Mouse (Mus musculus) stomach, postnatal 0 days (tissue): Measurements from ENCODE around the gene Olfr571. TPM values are rescaled to one million over a fixed set of nuclear protein-coding genes. Genes with fewer than 3 reads are reported as not detected.

Source experiments
- ATAC-seq: fragments of 200-750 bp; cut with Nextera tagmentation; 2 replicates; pipeline ENCODE4 v1.8.0; 2017; ENCODE audit not compliant: low FRiP score, low TSS enrichment
- DNase-seq: peaks from one replicate; pipeline ENCODE4 v3.0.0-alpha.2; 2016; ENCODE audit warnings: low spot score
- H3K27ac ChIP-seq: fragments of 300-500 bp; sonication (generic); replicated peaks from 2 replicates; pipeline ENCODE4 v1.5.1; 2014; ENCODE audit warnings: mild to moderate bottlenecking, control low read depth
- H3K27me3 ChIP-seq: fragments of 300-500 bp; sonication (generic); 2 replicates; pipeline ENCODE4 v1.6.1; 2014; ENCODE audit warnings: low read length; ENCODE audit not compliant: control insufficient read depth, insufficient read depth
- H3K36me3 ChIP-seq: fragments of 300-500 bp; sonication (generic); 2 replicates; pipeline ENCODE4 v1.6.1; 2014; ENCODE audit warnings: low read length, mixed read lengths; ENCODE audit not compliant: control insufficient read depth, insufficient read depth
- H3K4me1 ChIP-seq: fragments of 300-500 bp; sonication (generic); replicated peaks from 2 replicates; pipeline ENCODE4 v1.6.1; 2014; ENCODE audit warnings: antibody characterized with exemption; ENCODE audit not compliant: control insufficient read depth, insufficient read depth
- H3K4me2 ChIP-seq: fragments of 300-500 bp; sonication (generic); replicated peaks from 2 replicates; pipeline ENCODE4 v1.6.1; 2014; ENCODE audit warnings: low read depth, mild to moderate bottlenecking, control low read depth, moderate library complexity
- H3K4me3 ChIP-seq: fragments of 300-500 bp; sonication (generic); 2 replicates; pipeline ENCODE4 v1.5.1; 2014; ENCODE audit warnings: low read depth, low read length, control low read depth
- H3K9ac ChIP-seq: fragments of 300-500 bp; sonication (generic); 2 replicates; pipeline ENCODE4 v1.6.1; 2014; ENCODE audit warnings: mild to moderate bottlenecking, low read length, control low read depth, mixed read lengths
- H3K9me3 ChIP-seq: fragments of 300-500 bp; sonication (generic); 2 replicates; pipeline ENCODE4 v1.6.1; 2016; ENCODE audit warnings: low read length; ENCODE audit not compliant: control insufficient read depth
- CTCF ChIP-seq: IDR thresholded peaks from 2 replicates; pipeline ENCODE4 v1.5.1; 2016; ENCODE audit warnings: antibody characterized with exemption, low read depth, mild to moderate bottlenecking, moderate library complexity
- EP300 ChIP-seq: optimal IDR thresholded peaks from 2 replicates; pipeline ENCODE3; 2016; ENCODE audit warnings: antibody characterized with exemption
- WGBS: fragments of 180-500 bp; shearing (Covaris S2); extraction: QIAGEN DNeasy Blood & Tissue Kit; methylation state at CpG from one replicate; pipeline ENCODE4 v1.1.7; 2014; 5-methylcytosine and 5-hydroxymethylcytosine counted together
- polyA plus RNA-seq: library from polyadenylated mRNA; unstranded; fragments of >200 nt; fragmentation: Nextera tagmentation; extraction: Ambion mirVana; gene quantifications from 2 replicates; pipeline ENCODE4 v1.2.1, GENCODE M21; 2015

Gene Olfr571
- polyA plus RNA-seq, result not detected in 2 replicates

DNA sequence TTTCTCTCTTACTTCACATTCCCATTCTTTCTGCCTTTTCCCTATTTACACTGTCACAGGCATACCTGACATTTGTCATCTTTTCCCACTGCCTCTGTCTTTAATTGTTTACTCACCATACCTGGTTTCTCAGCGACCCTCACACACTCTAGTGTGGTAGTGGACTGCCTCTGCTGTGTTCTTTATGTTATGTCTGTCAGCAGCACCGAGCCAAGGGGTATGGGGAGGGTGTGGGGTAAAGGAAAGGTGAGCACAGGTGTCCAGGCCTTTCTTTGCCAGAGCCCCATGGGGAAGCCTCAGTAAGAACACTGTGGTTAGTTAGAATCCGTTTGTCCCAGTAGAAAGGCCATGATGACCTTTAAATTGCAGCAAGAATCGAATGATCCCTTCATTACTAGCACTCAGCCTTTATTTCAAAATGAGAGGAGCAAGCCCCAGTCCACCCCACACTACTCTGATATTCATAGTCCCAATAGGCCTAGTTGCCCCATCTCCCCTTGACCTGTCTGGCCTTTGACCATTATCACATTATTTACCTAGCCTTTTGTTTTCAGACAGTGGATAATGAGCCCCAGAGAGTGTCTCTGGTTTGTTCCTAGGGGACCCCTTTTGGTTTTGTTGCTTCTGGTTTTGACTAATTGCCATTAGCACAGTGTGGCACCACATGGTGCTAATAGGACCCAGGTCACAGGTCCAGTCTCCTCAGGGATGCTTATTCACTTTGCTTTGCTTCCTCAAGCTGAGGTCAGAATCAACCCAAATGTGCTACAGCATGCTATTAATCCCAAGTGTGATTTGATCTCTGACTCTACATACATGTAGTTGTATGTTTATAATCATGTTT is at the start of gene Olfr571:
Olfr571 (minus strand) TSS at position 505 of the 844 bp plus-strand sequence.
- no peaks in the 10 kb centered on the region for H3K27me3 ChIP-seq
- no peak for ATAC-seq
- H3K27ac ChIP-seq, result no peak within 1 kb of the TSS
- no peak within 1 kb of the TSS for H3K9ac ChIP-seq
- no peak within 1 kb of the TSS for H3K4me2 ChIP-seq
- no peaks in the 10 kb centered on the region for H3K9me3 ChIP-seq
- no peak within 1 kb of the TSS for H3K4me3 ChIP-seq
- DNase-seq, result no peak
- TF ChIP-seq CTCF (no peak), EP300 (no peak)
- WGBS, result 56% methylated on average over 4 of the region's 4 CpGs
- no peaks in the 10 kb centered on the region for H3K4me1 ChIP-seq
- H3K36me3 ChIP-seq, result no peaks in the 10 kb centered on the region

DNA sequence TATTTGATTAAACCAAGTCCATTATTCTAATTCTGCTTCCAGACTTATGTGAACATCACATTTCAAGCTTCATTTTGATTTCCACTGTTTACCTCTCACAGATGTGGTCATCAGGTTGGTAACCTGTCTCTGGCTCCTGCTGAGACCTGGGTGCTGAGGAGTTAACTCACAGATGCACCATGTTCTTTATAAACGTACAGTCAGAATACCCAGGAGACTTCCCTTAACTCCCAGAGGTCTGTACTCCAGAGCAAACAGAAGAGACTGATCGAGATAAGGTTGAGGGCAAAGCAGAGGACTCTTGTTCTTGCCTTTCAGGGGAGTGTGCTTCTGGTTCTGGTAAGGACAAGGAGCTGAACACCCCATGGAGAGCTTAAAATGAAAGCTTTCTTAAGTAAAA is 45.0 kb upstream of the Olfr571 start, which contains the start of gene Olfr576:
Olfr576 (plus strand) TSS at position 301 of the 400 bp plus-strand sequence.
- Histone ChIP-seq H3K4me2 (no peak within 1 kb of the TSS), H3K9ac (no peak within 1 kb of the TSS), H3K36me3 (no peaks in the 10 kb centered on the region), H3K4me1 (no peaks in the 10 kb centered on the region), H3K27ac (no peak within 1 kb of the TSS), H3K9me3 (no peaks in the 10 kb centered on the region), H3K4me3 (no peak within 1 kb of the TSS), H3K27me3 (no peaks in the 10 kb centered on the region)
- TF ChIP-seq EP300 (no peak), CTCF (no peak)
- ATAC-seq, result no peak
- no peak for DNase-seq
- WGBS, result 14% methylated on average over 2 of the region's 2 CpGs

DNA sequence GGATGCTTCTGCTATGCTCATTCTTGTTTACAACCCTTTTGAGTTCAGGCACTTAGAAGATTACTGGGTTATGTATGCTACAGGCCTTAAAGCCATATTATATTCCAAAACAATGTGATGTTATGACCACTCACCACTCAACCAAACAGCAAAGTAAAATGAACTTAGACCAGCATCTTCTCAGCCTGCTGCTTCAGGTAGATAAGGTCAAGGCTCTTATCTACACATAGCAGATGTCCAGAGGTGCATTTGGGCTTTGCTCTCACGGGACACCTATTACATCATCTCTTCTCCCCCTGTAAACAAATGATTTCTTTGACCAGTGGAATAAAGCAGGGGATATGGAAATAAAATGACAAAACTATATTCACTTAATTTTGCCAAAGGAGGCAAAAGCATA is 41.3 kb upstream of the Olfr571 start, which contains the start of gene Olfr575:
Olfr575 (minus strand) TSS at position 183 of the 400 bp plus-strand sequence.
- Histone ChIP-seq H3K4me1 (no peaks in the 10 kb centered on the region), H3K27ac (no peak within 1 kb of the TSS), H3K27me3 (no peaks in the 10 kb centered on the region), H3K4me2 (no peak within 1 kb of the TSS), H3K4me3 (no peak within 1 kb of the TSS), H3K36me3 (no peaks in the 10 kb centered on the region), H3K9ac (no peak within 1 kb of the TSS), H3K9me3 (no peaks in the 10 kb centered on the region)
- WGBS, result 28% methylated on average over 1 of the region's 1 CpGs
- ATAC-seq (no peak), DNase-seq (no peak)
- TF ChIP-seq EP300 (no peak), CTCF (no peak)

DNA sequence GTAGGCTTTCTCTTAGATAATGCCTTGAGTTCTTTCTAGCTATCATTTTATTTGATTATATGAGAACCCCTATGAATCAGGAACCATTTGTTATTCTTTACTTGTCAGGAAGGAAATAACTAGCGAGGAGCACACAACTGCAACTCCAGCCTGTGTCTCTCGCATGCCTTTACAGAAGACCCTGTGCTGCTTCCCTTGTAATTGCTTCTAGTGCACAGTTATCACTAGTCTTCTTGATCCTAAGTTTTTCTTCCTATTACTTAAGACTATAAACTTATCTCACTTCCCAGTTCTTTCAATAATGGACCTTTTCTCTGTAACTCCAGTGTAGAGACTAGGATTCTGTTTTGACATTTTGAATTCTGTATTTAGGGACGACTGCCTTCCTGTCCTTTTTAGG is 40.8 kb upstream of the Olfr571 start:
- TF ChIP-seq CTCF, result no peak
- no peak for TF ChIP-seq EP300
- Histone ChIP-seq H3K9me3 (no peaks in the 10 kb centered on the region), H3K4me1 (no peaks in the 10 kb centered on the region), H3K36me3 (no peaks in the 10 kb centered on the region), H3K27me3 (no peaks in the 10 kb centered on the region), H3K4me3 (no peak overlapping the region), H3K27ac (no peak overlapping the region), H3K9ac (no peak overlapping the region), H3K4me2 (no peak overlapping the region)
- DNase-seq (no peak), ATAC-seq (no peak)
- 68% methylated on average over 3 of the region's 3 CpGs for WGBS

DNA sequence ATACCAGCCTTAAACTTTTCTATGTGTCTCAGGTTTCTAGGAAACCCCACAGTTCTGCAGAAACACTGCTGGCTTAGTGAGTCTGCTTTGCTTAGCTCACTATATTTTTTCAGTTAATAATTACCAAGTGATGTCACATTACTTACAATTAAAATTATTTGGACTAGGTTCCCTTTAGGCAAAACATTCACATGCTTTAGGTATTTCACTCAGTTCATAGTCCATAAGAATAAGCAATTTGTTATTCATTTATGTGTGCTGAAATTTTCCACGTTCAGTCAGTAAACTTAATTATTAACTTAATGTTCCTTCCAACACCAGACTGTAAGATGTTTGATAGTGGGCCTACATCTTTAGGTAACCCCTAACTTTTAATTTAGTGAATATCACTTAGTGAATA is 33.4 kb upstream of the Olfr571 start:
- no peaks in the 10 kb centered on the region for H3K36me3 ChIP-seq
- no peak overlapping the region for H3K9ac ChIP-seq
- 31% methylated on average over 1 of the region's 1 CpGs for WGBS
- ATAC-seq (no peak), DNase-seq (no peak)
- H3K4me3 ChIP-seq, result no peak overlapping the region
- H3K9me3 ChIP-seq, result no peaks in the 10 kb centered on the region
- H3K4me1 ChIP-seq, result no peaks in the 10 kb centered on the region
- TF ChIP-seq CTCF, result no peak
- no peak for TF ChIP-seq EP300
- no peak overlapping the region for H3K4me2 ChIP-seq
- no peak overlapping the region for H3K27ac ChIP-seq
- no peaks in the 10 kb centered on the region for H3K27me3 ChIP-seq

DNA sequence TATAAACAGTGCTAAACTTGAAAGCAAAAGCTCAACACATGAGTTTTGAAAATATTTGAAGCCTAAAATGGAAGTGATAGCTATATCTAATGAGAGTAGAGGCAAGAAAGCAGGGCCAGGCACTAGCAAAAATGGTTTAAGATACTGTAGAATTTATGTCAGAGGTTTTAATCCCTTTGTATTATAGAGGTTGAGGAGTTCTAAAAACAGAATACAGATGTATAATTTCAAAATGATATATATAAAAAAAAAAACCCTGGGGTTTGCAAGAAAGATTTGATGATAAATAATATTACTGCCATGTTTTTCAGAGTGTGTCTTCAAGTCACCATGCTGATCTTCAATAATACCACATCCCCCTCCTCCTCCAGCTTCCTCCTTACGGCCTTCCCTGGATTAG is 30.8 kb upstream of the Olfr571 start, which contains the start of gene Olfr574:
Olfr574 (plus strand) TSS at position 301 of the 400 bp plus-strand sequence.
- Histone ChIP-seq H3K9me3 (no peaks in the 10 kb centered on the region), H3K4me1 (no peaks in the 10 kb centered on the region), H3K27ac (no peak within 1 kb of the TSS), H3K27me3 (no peaks in the 10 kb centered on the region), H3K4me2 (no peak within 1 kb of the TSS), H3K36me3 (no peaks in the 10 kb centered on the region), H3K9ac (no peak within 1 kb of the TSS), H3K4me3 (no peak within 1 kb of the TSS)
- TF ChIP-seq EP300 (no peak), CTCF (no peak)
- ATAC-seq (no peak), DNase-seq (no peak)
- 86% methylated on average over 1 of the region's 1 CpGs for WGBS
